Mouse (Mus musculus): ENCODE results near the gene Gspt1.
A peak's percentile ranks its signal among the peaks of the same experiment; 100 is the strongest.

The Gspt1 gene

DNA sequence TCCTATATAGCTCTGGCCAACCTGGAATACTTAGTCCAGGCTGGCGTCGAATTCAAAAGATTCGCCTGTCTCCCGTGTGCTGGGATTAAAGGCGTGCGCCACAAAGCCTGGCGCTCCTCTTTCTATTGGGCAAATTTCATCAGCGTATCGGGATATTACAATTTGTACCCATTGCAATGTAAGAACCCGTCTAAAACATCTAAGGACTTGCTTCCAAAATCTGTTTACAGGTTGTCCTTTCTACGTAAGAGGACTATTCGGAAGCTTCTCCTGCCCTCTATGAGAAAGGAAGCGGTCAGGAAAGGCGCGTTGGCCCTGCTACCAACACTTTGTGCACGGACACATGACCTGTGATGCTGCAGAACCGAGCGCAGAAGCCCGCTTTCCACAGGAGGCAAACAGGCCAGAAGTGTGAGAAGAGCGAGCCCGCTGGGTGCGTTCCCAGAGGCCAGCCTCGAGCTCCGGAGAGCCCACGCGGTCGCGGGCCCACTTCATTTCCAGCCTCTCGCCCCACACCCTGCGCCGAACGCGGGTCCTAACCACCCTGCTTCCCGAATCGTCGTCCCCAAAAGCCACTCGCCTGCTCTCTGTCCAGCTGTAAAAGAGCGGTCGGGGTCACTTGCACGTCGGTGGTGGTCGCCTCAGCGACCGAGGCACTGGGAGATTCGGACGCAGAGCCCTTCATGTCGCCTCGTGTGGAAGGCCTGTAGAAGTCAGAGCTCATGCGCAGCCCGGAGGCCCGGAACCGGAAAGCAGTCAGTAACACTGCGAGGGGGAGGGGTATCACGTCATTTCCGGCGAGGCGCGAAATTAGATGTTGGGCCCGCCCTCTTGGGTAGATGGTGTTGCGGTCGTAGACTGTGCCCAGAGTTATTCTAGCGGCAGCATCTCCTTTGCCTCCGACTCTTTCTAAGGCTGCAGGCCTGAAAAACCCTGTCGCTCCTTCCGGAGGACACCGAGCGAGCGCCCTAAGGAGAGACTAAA lies 51.3 kb downstream of the Gspt1 start, which contains the start of gene Rsl1d1:
TSS of gene Rsl1d1 (minus strand) at position 761 of the 984 bp plus-strand sequence.
- peak; percentile 92 for DNase-seq (ENCODE audit: low read depth, low spot score)

- no peak for DNase-seq (ENCODE audit: low read depth, low spot score)
These were observed 52.3 kb downstream of the Gspt1 start for GRCm38 (mm10) chr16:11201740-11202394.

- no peak for DNase-seq (ENCODE audit: low read depth, low spot score)
These were observed 53.9 kb downstream of the Gspt1 start for GRCm38 (mm10) chr16:11200247-11200646.

DNA sequence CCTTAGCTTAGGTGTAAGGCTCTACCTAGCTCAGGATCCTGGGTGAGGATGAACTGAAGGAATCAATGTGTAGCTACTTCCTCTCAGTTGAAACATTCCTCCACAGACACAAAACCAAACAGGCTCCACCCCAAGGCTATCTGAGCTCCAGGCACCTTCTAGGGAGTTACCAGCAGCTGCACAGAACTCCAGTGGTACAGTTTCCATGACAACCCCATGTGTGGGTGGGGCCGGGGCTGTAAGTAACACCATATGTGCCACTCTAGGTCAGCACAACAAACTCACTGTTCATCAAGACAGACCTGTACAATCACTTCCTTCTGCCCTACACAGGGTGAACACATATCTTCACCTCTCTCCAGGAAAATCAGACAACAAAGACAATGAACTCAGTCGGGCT lies 55.7 kb downstream of the Gspt1 start:
- no peak for DNase-seq (ENCODE audit: low read depth, low spot score)

GRCm38 (mm10) chr16:11197052-11197451 lies 57.1 kb downstream of the Gspt1 start:
- DNase-seq (ENCODE audit: low read depth, low spot score), result no peak

DNA sequence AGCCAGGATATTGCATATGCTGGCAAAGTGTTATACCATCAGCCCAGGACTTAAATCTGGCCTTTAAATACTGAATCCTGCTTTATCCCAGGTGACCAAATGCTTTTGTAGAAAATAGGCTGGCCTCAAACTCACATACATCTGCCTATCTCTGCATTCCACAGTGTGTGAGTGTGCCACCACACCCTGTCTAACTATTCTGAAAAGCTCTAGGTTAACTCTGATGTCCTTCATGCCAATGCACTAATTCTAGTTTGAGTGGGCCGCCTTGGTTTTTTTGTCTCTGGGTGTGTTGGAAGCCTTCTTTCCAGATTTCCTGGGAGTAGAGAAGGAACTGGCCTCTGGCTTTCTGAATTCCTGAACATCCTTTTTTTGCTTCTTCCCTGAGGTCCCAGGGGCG lies 60.9 kb downstream of the Gspt1 start:
- DNase-seq (ENCODE audit: low read depth, low spot score), result no peak

DNA sequence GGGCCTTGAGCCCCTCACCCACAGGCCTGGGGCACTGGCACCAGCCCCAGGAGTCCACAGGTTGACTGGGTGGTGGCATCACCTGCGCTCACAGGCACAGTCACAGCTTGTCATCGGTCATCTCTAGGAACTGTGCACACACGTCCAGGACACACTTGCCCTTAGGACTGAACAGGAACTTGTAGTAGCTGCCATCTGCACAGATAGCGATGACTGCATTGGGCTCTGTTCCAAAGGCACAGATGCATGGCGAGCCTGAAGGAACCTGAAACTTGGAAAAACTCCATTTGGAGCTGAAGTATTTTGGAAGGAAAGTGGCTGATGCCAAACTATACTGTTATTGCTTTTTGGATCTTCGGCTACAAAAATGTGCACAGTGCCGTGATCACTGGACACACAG lies 64.0 kb downstream of the Gspt1 start:
- no peak for DNase-seq (ENCODE audit: low read depth, low spot score)

DNA sequence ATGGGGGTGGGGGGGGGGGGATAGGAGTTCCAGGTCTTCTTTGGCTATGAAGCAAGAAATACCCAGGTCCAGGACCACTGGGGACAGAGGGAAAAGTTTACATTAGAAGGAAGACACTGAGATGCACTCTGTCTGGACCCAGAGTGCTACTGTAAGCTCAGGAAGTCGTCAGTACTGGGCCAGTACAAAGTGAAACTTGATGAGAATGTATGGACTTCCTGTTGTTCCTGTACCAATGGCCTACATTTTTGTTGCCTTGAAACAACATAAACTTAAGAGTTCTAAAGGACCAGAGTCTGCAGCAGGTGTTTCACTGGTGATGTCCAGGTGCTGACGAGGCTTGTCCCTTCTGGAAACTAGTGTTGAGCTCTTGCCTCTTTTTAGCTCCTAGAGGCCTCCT lies 76.7 kb downstream of the Gspt1 start:
- DNase-seq (ENCODE audit: low read depth, low spot score), result no peak

DNA sequence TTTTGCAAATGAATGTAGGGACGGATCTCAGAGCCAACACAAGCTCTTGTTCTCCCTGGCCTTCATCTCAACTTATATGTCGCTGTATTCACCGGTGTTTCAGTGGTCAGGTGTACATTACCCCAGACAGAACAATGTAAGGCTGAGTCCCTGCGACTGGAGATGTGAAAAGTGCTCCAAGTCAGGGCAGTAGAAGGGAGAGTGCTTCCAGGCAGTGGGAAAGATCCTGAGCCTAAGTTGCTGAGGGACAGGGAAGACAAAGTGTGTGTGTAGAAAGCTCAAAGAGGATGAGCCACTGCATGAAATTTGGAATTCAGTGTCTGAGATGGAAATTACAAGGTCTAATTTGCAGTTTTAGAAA lies 77.3 kb downstream of the Gspt1 start:
- no peak for DNase-seq (ENCODE audit: low read depth, low spot score)

DNA sequence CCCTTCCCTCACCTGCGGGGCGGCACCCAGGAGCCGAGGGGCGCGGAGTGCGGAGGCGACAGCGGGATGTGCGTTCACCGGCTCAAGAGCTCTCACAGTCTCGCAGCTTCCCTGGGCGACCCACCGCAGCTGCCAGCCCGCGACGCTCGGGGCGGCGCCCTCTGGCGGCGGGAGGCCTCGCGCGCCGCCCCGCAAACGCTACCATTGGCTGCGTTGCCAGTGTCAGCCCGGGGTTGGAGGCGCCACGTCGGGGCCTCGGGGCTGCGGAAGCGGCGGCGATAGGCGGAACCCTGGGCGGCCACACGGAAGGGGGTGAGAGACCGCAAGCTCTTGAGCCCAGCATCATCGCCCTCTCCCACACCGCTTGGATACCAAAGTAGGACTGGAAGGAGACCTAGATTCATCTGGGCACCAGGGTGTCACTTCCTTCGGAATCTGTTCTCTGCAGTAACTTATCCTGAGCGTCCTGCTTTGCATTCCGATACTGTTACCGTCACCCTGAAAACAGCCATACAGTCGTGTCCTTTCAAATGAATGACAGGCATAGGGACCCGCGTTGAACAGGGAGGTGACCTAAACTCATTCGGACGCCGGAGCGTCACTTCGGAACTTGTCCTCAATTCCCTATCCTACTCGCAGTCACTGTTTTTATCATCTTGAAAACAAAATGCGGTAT lies 77.8 kb downstream of the Gspt1 start, which contains the start of gene Zc3h7a:
TSS of gene Zc3h7a (minus strand) at position 186 of the 676 bp plus-strand sequence.
- peak; percentile 87 for DNase-seq (ENCODE audit: low read depth, low spot score)

- DNase-seq (ENCODE audit: low read depth, low spot score), result peak; percentile 36
These were observed 78.5 kb downstream of the Gspt1 start for GRCm38 (mm10) chr16:11175489-11176207.

- DNase-seq (ENCODE audit: low read depth, low spot score), result no peak
These were observed 79.0 kb downstream of the Gspt1 start for GRCm38 (mm10) chr16:11175100-11175488.

- DNase-seq (ENCODE audit: low read depth, low spot score), result peak; percentile 35
These were observed 79.4 kb downstream of the Gspt1 start for GRCm38 (mm10) chr16:11174671-11175081.

DNA sequence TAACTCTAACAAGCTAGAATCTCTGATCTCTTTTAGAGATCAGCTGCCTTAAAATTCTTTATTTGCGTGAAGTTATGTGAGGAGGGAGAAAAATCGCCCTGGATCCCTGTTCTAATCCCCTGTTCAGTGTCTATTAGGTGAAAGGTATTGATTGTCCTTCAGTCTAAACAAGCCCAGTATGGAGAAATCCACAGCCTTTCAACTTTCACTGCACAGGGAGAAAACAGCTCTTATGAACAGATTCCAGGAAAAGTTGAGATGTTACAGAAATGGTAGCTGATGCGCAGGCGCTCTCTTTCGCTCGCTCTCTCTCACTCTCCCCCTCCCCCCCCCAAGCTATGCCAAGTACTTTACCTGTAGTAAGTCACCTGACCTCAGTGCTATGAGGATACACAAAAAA lies 82.4 kb downstream of the Gspt1 start:
- DNase-seq (ENCODE audit: low read depth, low spot score), result no peak

Data from retina, postnatal 7 days (tissue).